Mouse (Mus musculus) hindbrain, embryonic 14.5 days (tissue): ENCODE measurements around the gene Smc5. TPM values are rescaled to one million over a fixed set of nuclear protein-coding genes. Genes with fewer than 3 reads are reported as not detected.

Experiments
- ATAC-seq: fragments of 200-750 bp; cut with Nextera tagmentation; 2 replicates; pipeline ENCODE4 v1.8.0; 2017; ENCODE audit warnings: moderate number of reproducible peaks, mild to moderate bottlenecking, moderate TSS enrichment, moderate library complexity; ENCODE audit not compliant: low FRiP score
- DNase-seq: peaks from one replicate; pipeline ENCODE4 v3.0.0-alpha.2; 2015; ENCODE audit warnings: low spot score
- H3K27ac ChIP-seq: fragments of 300-500 bp; sonication (generic); 2 replicates; pipeline ENCODE4 v1.5.1; 2014; ENCODE audit warnings: mild to moderate bottlenecking, moderate library complexity
- H3K27me3 ChIP-seq: fragments of 300-500 bp; sonication (generic); 2 replicates; pipeline ENCODE4 v1.6.1; 2014; ENCODE audit warnings: mild to moderate bottlenecking, low read length, mixed read lengths; ENCODE audit not compliant: control insufficient read depth, insufficient read depth
- H3K36me3 ChIP-seq: fragments of 300-500 bp; sonication (generic); replicated peaks from 2 replicates; pipeline ENCODE4 v1.6.1; 2014; ENCODE audit not compliant: control insufficient read depth, insufficient read depth
- H3K4me1 ChIP-seq: fragments of 300-500 bp; sonication (generic); replicated peaks from 2 replicates; pipeline ENCODE4 v1.6.1; 2014; ENCODE audit warnings: antibody characterized with exemption, low read length, mixed read lengths; ENCODE audit not compliant: control insufficient read depth, insufficient read depth
- H3K4me2 ChIP-seq: fragments of 300-500 bp; sonication (generic); replicated peaks from 2 replicates; pipeline ENCODE4 v1.6.1; 2014; ENCODE audit warnings: mild to moderate bottlenecking, moderate library complexity
- H3K4me3 ChIP-seq: fragments of 300-500 bp; sonication (generic); replicated peaks from 2 replicates; pipeline ENCODE4 v1.5.1; 2014; ENCODE audit warnings: mild to moderate bottlenecking, low read length
- H3K9ac ChIP-seq: fragments of 300-500 bp; sonication (generic); 2 replicates; pipeline ENCODE4 v1.6.1; 2014
- H3K9me3 ChIP-seq: fragments of 300-500 bp; sonication (generic); 2 replicates; pipeline ENCODE4 v1.6.1; 2016; ENCODE audit warnings: low read length; ENCODE audit not compliant: control insufficient read depth
- WGBS: fragments of 180-500 bp; shearing (Covaris S2); extraction: QIAGEN DNeasy Blood & Tissue Kit; methylation state at CpG from one replicate; pipeline ENCODE4 v1.1.7; 2014; 5-methylcytosine and 5-hydroxymethylcytosine counted together
- polyA plus RNA-seq: library from polyadenylated mRNA; unstranded; fragments of >200 nt; fragmentation: Nextera tagmentation; extraction: Ambion mirVana; gene quantifications from 2 replicates; pipeline ENCODE4 v1.2.1, GENCODE M21; 2014

Gene Smc5
- polyA plus RNA-seq, 1 experiment from 2014 or later, result 28.9 TPM

DNA sequence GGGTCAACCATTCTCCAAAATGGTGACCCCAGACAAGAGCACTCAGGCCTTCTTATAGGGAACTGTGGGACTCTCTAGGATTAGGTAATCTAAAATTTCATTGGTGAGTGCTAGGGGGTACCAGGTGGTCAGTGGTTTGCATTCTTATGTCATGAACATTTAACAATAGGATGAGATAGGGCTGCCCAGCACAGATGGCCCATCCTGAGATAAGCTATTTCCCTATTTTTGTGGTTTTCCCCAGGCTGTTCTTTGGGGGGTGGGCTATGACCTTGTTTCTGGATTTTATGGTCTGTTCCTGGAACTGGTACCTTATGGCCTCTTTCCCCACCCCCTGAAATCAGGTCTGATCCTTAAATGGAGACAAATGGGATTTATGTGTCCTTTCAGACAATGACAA, 23.5 kb upstream of the Smc5 start:
- no peak overlapping the region for H3K4me3 ChIP-seq
- no peaks in the 10 kb centered on the region for H3K36me3 ChIP-seq
- H3K9ac ChIP-seq, result no peak overlapping the region
- ATAC-seq (no peak), DNase-seq (no peak)
- no peaks in the 10 kb centered on the region for H3K4me1 ChIP-seq
- H3K27me3 ChIP-seq, result no peaks in the 10 kb centered on the region
- no peak overlapping the region for H3K4me2 ChIP-seq
- no peaks in the 10 kb centered on the region for H3K9me3 ChIP-seq
- H3K27ac ChIP-seq, result no peak overlapping the region

DNA sequence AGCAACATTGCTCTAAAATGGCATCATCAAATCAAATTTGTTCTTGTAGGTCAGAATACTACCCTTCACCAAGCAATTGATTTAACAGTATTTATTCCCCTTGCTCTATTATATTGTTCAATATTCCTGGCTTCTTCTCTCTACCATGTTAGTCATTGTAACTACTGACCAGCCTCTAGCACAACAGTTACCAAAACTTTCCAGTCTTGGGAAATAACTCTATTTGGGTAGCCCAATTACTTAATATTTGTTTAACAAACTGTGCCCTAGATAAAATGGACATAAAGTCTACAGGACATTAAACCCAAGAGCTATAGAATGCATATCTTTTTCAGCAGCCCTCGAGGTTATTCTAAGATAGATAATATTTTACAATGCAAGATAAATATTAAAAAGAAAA, 15.6 kb upstream of the Smc5 start:
- Histone ChIP-seq H3K9ac (no peak overlapping the region), H3K4me1 (no peaks in the 10 kb centered on the region), H3K36me3 (no peaks in the 10 kb centered on the region), H3K27ac (no peak overlapping the region), H3K9me3 (peaks cover 17% of the 10 kb centered on the region), H3K4me3 (no peak overlapping the region), H3K4me2 (no peak overlapping the region), H3K27me3 (no peaks in the 10 kb centered on the region)
- DNase-seq (no peak), ATAC-seq (no peak)
- WGBS, result 86% methylated on average over 1 of the region's 1 CpGs

DNA sequence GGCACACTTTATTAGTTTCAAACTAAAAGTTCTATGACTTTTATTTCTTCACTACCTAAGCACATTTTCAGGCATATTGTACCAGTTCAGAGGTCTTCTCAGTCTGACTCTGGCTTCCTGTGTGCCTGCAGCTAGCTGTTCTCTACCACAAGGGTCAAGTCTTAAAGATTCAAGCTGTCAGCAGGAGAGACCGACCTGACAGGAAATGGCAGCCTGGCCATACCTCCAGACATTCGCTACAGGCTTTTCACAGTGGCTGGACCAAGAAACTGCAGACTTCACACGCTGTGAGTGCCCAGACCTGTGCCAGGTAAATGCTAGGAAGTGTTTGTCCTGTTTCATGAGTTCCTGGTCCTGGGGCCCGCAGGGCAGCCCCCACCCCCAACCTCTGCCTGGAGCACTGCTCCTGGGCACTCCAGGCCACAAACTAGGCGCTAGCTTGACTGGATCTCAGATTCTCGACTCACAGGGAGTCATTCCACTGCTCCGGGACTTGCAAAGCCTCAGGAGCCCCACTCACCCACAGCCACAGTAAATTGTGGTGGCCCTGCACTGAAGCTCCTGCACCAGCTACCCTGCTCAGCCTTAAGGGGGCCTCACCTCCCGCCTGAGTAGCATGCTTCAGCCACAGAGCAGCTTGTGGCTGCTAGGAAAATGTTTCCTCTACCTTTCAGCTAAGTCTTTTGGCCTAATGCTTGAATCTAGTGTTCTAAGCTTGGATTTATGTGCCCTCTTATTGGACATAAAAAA, 8.4 kb upstream of the Smc5 start:
- H3K4me1 ChIP-seq, result no peaks in the 10 kb centered on the region
- ATAC-seq (no peak), DNase-seq (no peak)
- H3K9me3 ChIP-seq, result 0 out of 2 replicates have a peak, but pooled peaks cover under 1% of the 10 kb centered on the region
- H3K9ac ChIP-seq, result no peak overlapping the region
- 54% methylated on average over 8 of the region's 8 CpGs for WGBS
- H3K27ac ChIP-seq, result no peak overlapping the region
- no peak overlapping the region for H3K4me2 ChIP-seq
- H3K4me3 ChIP-seq, result no peak overlapping the region
- no peaks in the 10 kb centered on the region for H3K36me3 ChIP-seq
- H3K27me3 ChIP-seq, result no peaks in the 10 kb centered on the region

DNA sequence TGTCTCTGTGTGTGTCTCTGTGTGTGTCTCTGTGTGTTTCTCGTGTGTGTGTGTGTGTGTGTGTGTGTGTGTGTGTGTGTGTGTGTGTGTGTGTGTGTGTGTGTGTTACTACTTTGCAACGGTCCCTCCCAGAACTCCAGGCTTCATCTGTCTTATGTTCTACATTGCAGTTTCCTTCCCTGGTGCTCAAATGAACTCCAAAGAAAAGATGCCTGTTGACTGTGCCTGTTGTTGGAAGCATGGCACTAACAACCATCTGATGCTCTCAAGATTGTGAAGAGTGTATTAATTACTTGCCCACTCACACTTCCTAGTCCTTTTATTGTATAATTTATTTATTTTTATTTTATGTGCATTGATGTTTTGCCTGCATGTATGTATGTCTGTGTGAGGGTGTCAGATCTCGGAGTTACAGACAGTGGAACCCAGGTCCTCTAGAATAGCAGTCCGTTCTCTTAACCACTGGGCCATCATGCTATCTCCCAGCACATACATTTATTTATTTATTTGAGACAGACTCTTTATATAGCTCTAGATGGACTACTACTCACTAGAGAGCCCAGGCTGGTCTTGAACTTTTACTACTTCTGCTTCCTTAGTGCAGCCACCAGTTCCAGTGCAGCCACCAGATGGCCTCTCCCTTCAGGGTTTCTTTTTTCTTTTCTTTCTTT, 492 bp upstream of the Smc5 start:
- peak overlapping the region; percentile 67 for H3K4me2 ChIP-seq
- no peak for DNase-seq
- peaks cover 10% of the 10 kb centered on the region for H3K4me1 ChIP-seq
- peak; percentile 3; the same call in 1 of the 2 replicates for ATAC-seq
- no peaks in the 10 kb centered on the region for H3K36me3 ChIP-seq
- H3K27me3 ChIP-seq, result no peaks in the 10 kb centered on the region
- H3K9me3 ChIP-seq, result no peaks in the 10 kb centered on the region
- 0 out of 2 replicates have a peak overlapping the region, but pooled peaks have one; percentile 47 for H3K27ac ChIP-seq
- peak overlapping the region; percentile 79; the same call in 1 of the 2 replicates for H3K9ac ChIP-seq
- 54% methylated on average over 4 of the region's 4 CpGs for WGBS
- peak overlapping the region; percentile 68 for H3K4me3 ChIP-seq

DNA sequence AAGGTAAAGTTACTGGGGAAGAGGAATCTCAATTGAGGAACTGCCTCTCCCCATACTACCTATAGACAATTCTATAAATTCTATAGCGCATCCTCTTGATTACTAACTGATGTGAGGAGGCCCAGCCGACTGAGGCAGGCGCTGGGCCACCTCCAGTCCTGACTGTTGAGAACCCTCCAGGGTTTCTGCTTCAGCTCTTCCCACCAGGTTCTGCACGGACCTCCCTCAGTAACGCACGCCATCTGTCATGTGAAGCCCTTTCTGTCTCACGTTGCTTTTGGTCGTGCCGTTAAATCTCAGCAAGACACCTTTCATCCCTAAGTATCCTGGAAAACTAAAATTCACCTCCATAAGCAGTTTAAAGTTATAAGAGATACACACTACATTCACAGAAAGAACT, 16.9 kb downstream of the Smc5 start:
- Histone ChIP-seq H3K27ac (no peak overlapping the region), H3K9me3 (no peaks in the 10 kb centered on the region), H3K4me1 (no peaks in the 10 kb centered on the region), H3K4me3 (no peak overlapping the region), H3K4me2 (no peak overlapping the region), H3K27me3 (no peaks in the 10 kb centered on the region), H3K36me3 (peaks cover 74% of the 10 kb centered on the region), H3K9ac (no peak overlapping the region)
- DNase-seq (no peak), ATAC-seq (no peak)
- WGBS, result 82% methylated on average over 9 of the region's 9 CpGs

DNA sequence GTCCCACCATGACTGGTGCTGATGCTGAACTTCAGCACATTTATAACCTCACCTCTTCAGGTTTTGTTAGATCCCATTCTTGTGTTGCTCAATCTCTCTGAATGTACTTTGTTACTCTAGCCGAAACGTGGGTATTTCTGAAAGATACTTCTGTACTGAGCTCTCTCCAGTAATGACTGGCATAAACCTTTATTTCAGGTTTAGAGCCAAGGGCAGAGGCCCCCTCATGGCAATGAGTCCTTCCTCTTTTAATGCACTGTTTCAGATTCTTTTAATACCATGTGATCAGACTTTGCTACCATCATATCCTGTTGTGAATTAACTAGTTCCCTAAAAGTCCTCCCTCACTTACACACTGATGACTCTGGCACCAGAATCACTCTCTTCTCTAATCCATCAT, 27.2 kb downstream of the Smc5 start:
- ATAC-seq, result no peak
- H3K27me3 ChIP-seq, result no peaks in the 10 kb centered on the region
- no peaks in the 10 kb centered on the region for H3K9me3 ChIP-seq
- H3K27ac ChIP-seq, result no peak overlapping the region
- H3K36me3 ChIP-seq, result peaks cover 34% of the 10 kb centered on the region
- no peak overlapping the region for H3K4me2 ChIP-seq
- WGBS, result 96% methylated on average over 2 of the region's 2 CpGs
- no peak overlapping the region for H3K9ac ChIP-seq
- DNase-seq, result no peak
- no peak overlapping the region for H3K4me3 ChIP-seq
- H3K4me1 ChIP-seq, result no peaks in the 10 kb centered on the region

DNA sequence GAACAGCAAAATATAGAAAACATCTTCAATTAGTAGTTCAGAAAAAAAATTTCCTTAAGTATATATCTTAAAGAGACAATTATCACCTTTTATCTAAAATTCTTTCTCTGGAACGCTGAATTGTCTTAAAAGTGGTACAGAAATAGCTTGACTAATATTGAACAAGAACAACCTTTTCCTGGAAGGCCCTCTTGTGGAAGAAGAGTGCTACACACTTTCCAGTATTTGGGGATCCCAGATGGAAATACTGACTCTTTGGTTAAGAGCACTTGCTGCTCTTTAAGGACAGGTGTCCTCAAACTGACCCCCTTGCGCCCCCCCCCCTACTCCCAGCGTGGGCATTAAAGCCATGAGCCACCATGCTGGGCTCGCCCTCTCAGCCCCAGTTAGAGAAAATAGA, 48.6 kb downstream of the Smc5 start:
- Histone ChIP-seq H3K27ac (no peak overlapping the region), H3K4me3 (no peak overlapping the region), H3K9me3 (no peaks in the 10 kb centered on the region), H3K4me2 (no peak overlapping the region), H3K36me3 (peaks cover 52% of the 10 kb centered on the region), H3K9ac (no peak overlapping the region), H3K4me1 (no peaks in the 10 kb centered on the region), H3K27me3 (no peaks in the 10 kb centered on the region)
- WGBS, result 59% methylated on average over 4 of the region's 4 CpGs
- DNase-seq (peak; percentile 73), ATAC-seq (no peak)

DNA sequence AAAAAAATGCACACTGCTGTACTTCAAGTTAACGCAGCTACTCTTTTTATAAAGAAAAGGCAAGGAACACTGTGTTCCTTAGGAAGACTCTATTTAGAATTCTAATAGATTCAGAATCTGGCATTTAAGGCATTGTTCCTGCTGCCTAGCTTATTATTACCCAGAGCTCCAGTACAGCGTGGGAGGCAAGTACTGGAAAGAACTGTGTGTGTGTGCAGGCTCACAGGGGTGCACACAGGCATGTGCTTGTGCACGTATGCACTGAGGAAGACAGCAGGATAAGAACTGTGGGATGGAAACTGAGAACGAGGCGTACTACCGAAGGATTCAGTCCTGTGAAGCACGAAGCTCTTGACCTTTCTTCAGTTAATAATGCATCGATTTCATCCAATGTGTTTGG, 59.4 kb downstream of the Smc5 start:
- no peaks in the 10 kb centered on the region for H3K4me1 ChIP-seq
- no peak overlapping the region for H3K9ac ChIP-seq
- no peaks in the 10 kb centered on the region for H3K9me3 ChIP-seq
- H3K27ac ChIP-seq, result no peak overlapping the region
- 71% methylated on average over 8 of the region's 8 CpGs for WGBS
- ATAC-seq (no peak), DNase-seq (no peak)
- no peaks in the 10 kb centered on the region for H3K27me3 ChIP-seq
- no peak overlapping the region for H3K4me2 ChIP-seq
- peaks cover 66% of the 10 kb centered on the region for H3K36me3 ChIP-seq
- no peak overlapping the region for H3K4me3 ChIP-seq

DNA sequence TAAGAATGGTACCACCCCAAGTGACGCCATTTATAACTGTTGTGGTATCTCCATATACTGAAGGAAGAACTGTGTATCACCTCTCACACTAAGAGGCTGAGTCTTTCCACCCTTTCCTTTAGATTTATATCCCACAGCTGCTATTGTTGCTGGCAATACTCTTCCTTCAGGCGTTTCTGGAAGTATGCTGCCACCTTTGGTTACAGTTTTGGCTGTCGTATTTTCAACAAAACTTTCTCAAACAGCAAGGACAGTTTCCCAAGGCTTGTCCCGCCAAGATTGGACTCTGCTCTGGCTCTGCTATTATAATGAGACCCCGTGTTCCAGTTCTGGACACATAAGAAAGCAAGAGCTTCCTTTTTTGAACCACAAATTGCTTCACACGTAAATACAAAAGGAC, 62.4 kb downstream of the Smc5 start:
- Histone ChIP-seq H3K27ac (no peak overlapping the region), H3K9me3 (no peaks in the 10 kb centered on the region), H3K4me2 (no peak overlapping the region), H3K9ac (no peak overlapping the region), H3K36me3 (peaks cover 64% of the 10 kb centered on the region), H3K4me3 (no peak overlapping the region), H3K27me3 (no peaks in the 10 kb centered on the region), H3K4me1 (no peaks in the 10 kb centered on the region)
- ATAC-seq (no peak), DNase-seq (no peak)
- WGBS, result 94% methylated on average over 6 of the region's 6 CpGs
